Mouse (Mus musculus) retina, postnatal 7 days (tissue): ENCODE measurements at regions not wholly inside any gene's neighbourhood (a gene's known extent, or its start where the extent isn't known, plus 50 kb on each side); places are given as distances from the start of the nearest gene placed in this dataset.

ENCODE experiments used
- DNase-seq: peaks from one replicate; pipeline ENCODE4 v3.0.0-alpha.2; 2012; ENCODE audit warnings: low read depth, low spot score

GRCm38 (mm10) chr13:26594313-26594712 lies 175.7 kb downstream of the Hdgfl1 start:
- DNase-seq: no peak

- no peak for DNase-seq
Measured at GRCm38 (mm10) chr13:26593750-26594149, 176.2 kb downstream of the Hdgfl1 start.

GRCm38 (mm10) chr13:26575890-26576543 lies 193.9 kb downstream of the Hdgfl1 start:
- no peak for DNase-seq

- DNase-seq: no peak
Measured at GRCm38 (mm10) chr13:26569422-26569821, 200.5 kb downstream of the Hdgfl1 start.

GRCm38 (mm10) chr13:26564941-26565862 lies 204.8 kb downstream of the Hdgfl1 start:
- no peak for DNase-seq

- no peak for DNase-seq
Measured at GRCm38 (mm10) chr13:26558366-26558765, 211.6 kb downstream of the Hdgfl1 start.

- no peak for DNase-seq
Measured at GRCm38 (mm10) chr13:26554266-26554665, 215.7 kb downstream of the Hdgfl1 start.

- no peak for DNase-seq
Measured at GRCm38 (mm10) chr13:26552122-26552521, 217.8 kb downstream of the Hdgfl1 start.

- no peak for DNase-seq
Measured at GRCm38 (mm10) chr13:26538928-26539327, 231.0 kb downstream of the Hdgfl1 start.

GRCm38 (mm10) chr13:26536575-26536974 lies 233.4 kb downstream of the Hdgfl1 start:
- no peak for DNase-seq

GRCm38 (mm10) chr13:26532761-26533160 lies 237.2 kb downstream of the Hdgfl1 start:
- DNase-seq: no peak

- DNase-seq: no peak
Measured at GRCm38 (mm10) chr13:26519054-26519453, 250.9 kb downstream of the Hdgfl1 start.

- DNase-seq: no peak
Measured at GRCm38 (mm10) chr13:26518425-26518824, 251.5 kb downstream of the Hdgfl1 start.

GRCm38 (mm10) chr13:26517646-26518045 lies 252.3 kb downstream of the Hdgfl1 start:
- no peak for DNase-seq

GRCm38 (mm10) chr13:26510448-26510847 lies 259.5 kb downstream of the Hdgfl1 start:
- DNase-seq: no peak

GRCm38 (mm10) chr13:26509841-26510240 lies 260.1 kb downstream of the Hdgfl1 start:
- DNase-seq: no peak

GRCm38 (mm10) chr13:26503744-26504143 lies 266.2 kb downstream of the Hdgfl1 start:
- DNase-seq: no peak

GRCm38 (mm10) chr13:26497086-26497485 lies 272.9 kb downstream of the Hdgfl1 start:
- DNase-seq: no peak

- no peak for DNase-seq
Measured at GRCm38 (mm10) chr13:26495871-26496270, 274.1 kb downstream of the Hdgfl1 start.

GRCm38 (mm10) chr13:26469343-26469742 lies 300.6 kb downstream of the Hdgfl1 start:
- DNase-seq: no peak

- no peak for DNase-seq
Measured at GRCm38 (mm10) chr13:26467526-26467925, 302.4 kb downstream of the Hdgfl1 start.

GRCm38 (mm10) chr13:26464523-26464922 lies 305.4 kb downstream of the Hdgfl1 start:
- DNase-seq: peak; percentile 9

GRCm38 (mm10) chr13:26464096-26464495 lies 305.9 kb downstream of the Hdgfl1 start:
- no peak for DNase-seq
